Mouse (Mus musculus) kidney, adult 2 months (tissue): ENCODE data around the gene Oser1.

ENCODE experiments used
- CTCF ChIP-seq: fragments of 200-500 bp; conservative IDR thresholded peaks from 2 replicates; pipeline ENCODE4 v1.5.1; 2011; ENCODE audit warnings: low read depth, mild to moderate bottlenecking, control low read depth, low read length, moderate library complexity, mixed read lengths; ENCODE audit not compliant: insufficient read depth, insufficient read length
- POLR2A ChIP-seq: fragments of 200-500 bp; IDR thresholded peaks from one replicate; pipeline ENCODE4 v1.6.1; 2011; ENCODE audit warnings: low read depth, low read length, control low read depth

DNA sequence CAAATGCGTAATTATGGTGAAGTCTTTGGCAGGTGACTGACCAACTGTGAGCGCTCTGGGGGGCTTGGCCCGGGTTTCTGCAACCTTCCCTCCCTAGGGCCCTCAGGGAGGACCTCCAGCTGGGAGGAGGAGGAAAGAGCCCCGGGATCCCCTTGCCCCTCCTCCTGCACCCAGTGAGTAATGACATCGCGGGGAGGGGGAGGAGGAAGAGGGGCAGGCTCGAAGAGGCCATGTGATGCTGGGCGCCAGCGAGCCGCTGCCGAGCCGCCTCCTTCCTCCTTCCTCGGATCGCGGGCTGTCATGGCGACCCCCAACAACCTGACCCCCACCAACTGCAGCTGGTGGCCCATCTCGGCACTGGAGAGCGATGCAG lies 13.7 kb upstream of the Oser1 start, which contains the start of gene Gdap1l1:
- no peak for TF ChIP-seq CTCF
- no peak for TF ChIP-seq POLR2A
